Mouse (Mus musculus) G1E (cell line): ENCODE measurements around the gene Cdkn3. TPM values are rescaled to one million over a fixed set of nuclear protein-coding genes. Genes with fewer than 3 reads are reported as not detected.
"Not testable (repeated sequence)": the region's sequence is repeated elsewhere in the genome, so short reads cannot be mapped to it uniquely, and the experiment has no call there.

Experiments used
- ATAC-seq: 2 replicates; pipeline ENCODE4 v1.8.0; 2016; ENCODE audit warnings: mild to moderate bottlenecking; ENCODE audit not compliant: insufficient number of reproducible peaks, poor library complexity, low FRiP score, severe bottlenecking; ENCODE audit errors: extremely low read depth
- DNase-seq: peaks from one replicate; pipeline ENCODE4 v3.0.0; 2012; ENCODE audit warnings: low spot score
- H3K27me3 ChIP-seq: 2 replicates; pipeline ENCODE4 v1.6.1; 2012; ENCODE audit warnings: mild to moderate bottlenecking, low read length, inconsistent platforms; ENCODE audit not compliant: insufficient read depth
- H3K36me3 ChIP-seq: replicated peaks from 2 replicates; pipeline ENCODE3; 2012; ENCODE audit warnings: mild to moderate bottlenecking, inconsistent platforms
- H3K4me1 ChIP-seq: 2 replicates; pipeline ENCODE4 v1.6.1; 2012; ENCODE audit warnings: low read depth, low read length, inconsistent platforms, mixed read lengths; ENCODE audit not compliant: insufficient read depth
- H3K4me3 ChIP-seq: 2 replicates; pipeline ENCODE4 v1.5.1; 2012; ENCODE audit warnings: low read depth, mild to moderate bottlenecking, inconsistent platforms, low read length, moderate library complexity, mixed read lengths
- H3K9me3 ChIP-seq: replicated peaks from 2 replicates; pipeline ENCODE4 v1.6.1; 2012; ENCODE audit warnings: inconsistent platforms
- CTCF ChIP-seq: IDR thresholded peaks from 2 replicates; pipeline ENCODE4 v1.5.1; 2012; ENCODE audit warnings: low read depth, low read length, inconsistent platforms, mixed read lengths
- GATA1 ChIP-seq: IDR thresholded peaks from 2 replicates; pipeline ENCODE4 v1.6.1; 2012; ENCODE audit warnings: borderline replicate concordance, low read length, inconsistent platforms, mixed read lengths
- GATA2 ChIP-seq: IDR thresholded peaks from 2 replicates; pipeline ENCODE4 v1.6.1; 2012; ENCODE audit warnings: low read depth, low read length, inconsistent platforms, borderline replicate concordance
- POLR2AphosphoS5 ChIP-seq: IDR thresholded peaks from 2 replicates; pipeline ENCODE4 v1.6.1; 2012; ENCODE audit warnings: low read depth, low read length, inconsistent platforms; ENCODE audit not compliant: insufficient replicate concordance
- TAL1 ChIP-seq: conservative IDR thresholded peaks from 2 replicates; pipeline ENCODE4 v1.6.1; 2012; ENCODE audit warnings: low read depth, low read length, inconsistent platforms, mixed read lengths
- polyA plus RNA-seq: library from polyadenylated mRNA; stranded (reverse); fragments of >175 nt; gene quantifications from 2 replicates; pipeline ENCODE4 v1.2.3, GENCODE M21; 2012
- total RNA-seq, 2 experiments: library from RNA; stranded (forward) in 1 of 2; stranded (reverse) in 1 of 2; fragments of 200-1000 nt in 1 of 2; fragments of >200 nt in 1 of 2; fragmentation: Nextera tagmentation in 1 of 2; gene quantifications; 2 replicates each; pipeline ENCODE4 v1.2.3; 2014 to 2017

Cdkn3 gene
- total and polyA plus RNA-seq, 3 experiments = 1.4 to 25.3 (median 21.7) TPM

DNA sequence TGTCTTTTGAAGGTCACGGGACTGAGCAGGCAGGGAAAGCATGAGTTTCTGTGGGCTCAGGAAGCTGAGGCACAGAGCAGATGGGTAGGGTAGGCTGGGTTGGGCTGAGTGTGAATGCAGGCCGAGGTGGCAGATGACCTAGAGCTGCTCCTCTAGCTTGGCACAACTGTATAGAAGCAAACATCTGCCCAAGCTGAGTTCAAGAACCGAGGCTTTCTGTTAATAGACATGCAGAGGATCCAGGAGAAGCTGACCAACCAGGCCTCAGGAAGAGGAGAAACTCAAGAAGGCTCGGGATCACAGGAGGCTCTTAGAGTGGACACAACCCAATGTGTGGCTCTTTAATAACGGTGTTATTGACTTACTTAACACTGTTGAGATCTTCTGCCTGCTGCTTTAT lies 45.8 kb downstream of the Cdkn3 start:
- ATAC-seq (no peak), DNase-seq (no peak)
- H3K4me3 ChIP-seq = no peak overlapping the region
- H3K9me3 ChIP-seq = no peaks in the 10 kb centered on the region
- TF ChIP-seq GATA2 = no peak
- no peak for TF ChIP-seq CTCF
- no peak for TF ChIP-seq POLR2AphosphoS5
- TF ChIP-seq GATA1 = no peak
- no peak for TF ChIP-seq TAL1
- peaks cover 1% of the 10 kb centered on the region; the same call in 1 of the 2 replicates for H3K4me1 ChIP-seq
- peaks cover 86% of the 10 kb centered on the region for H3K36me3 ChIP-seq
- H3K27me3 ChIP-seq = no peaks in the 10 kb centered on the region

DNA sequence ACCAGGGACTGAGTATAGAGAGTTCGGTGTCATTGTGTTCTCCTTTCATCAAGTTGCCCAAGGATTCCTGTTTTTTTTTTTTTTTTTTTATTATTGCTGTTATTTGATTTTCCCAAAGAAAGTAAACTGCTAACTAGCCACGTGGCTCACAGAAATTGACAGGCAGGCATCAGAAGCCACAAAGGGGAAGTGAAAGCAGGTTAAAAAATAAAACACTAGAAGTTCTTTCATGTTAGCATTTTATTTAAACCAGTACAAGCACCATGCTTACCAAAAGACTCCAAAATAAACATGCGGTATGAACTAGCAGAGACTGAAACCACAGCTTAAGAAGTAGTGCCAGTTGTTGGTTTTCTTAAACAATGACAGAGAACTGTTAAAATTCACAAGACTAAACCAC lies 47.6 kb downstream of the Cdkn3 start:
- no peak for DNase-seq
- Histone ChIP-seq H3K27me3 (no peaks in the 10 kb centered on the region), H3K4me1 (no peaks in the 10 kb centered on the region; the same call in 1 of the 2 replicates), H3K4me3 (no peak overlapping the region), H3K9me3 (no peaks in the 10 kb centered on the region), H3K36me3 (peaks cover 87% of the 10 kb centered on the region)
- TF ChIP-seq GATA2 (no peak), TAL1 (no peak), POLR2AphosphoS5 (no peak), CTCF (no peak), GATA1 (no peak)
- no peak for ATAC-seq

DNA sequence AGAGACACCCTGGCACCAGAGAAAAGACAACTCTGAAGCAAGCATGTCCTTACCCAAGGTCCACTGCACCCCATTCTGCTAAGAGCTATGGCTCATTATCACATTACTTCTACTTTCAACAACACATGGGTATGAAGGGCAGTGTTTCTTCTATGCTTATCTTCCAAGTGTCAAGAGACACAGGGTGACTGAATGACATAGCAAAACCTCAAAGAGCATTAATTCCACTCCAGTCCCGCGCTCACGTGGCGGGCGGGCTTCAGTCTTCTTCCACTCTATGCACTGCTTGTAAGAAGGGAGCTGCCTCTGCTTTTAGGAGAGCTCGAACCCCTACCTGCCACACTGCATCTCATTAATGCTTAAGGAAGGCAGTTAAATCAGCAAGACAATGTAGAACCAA lies 55.3 kb downstream of the Cdkn3 start:
- DNase-seq = peak; percentile 26
- H3K36me3 ChIP-seq = peaks cover 75% of the 10 kb centered on the region

DNA sequence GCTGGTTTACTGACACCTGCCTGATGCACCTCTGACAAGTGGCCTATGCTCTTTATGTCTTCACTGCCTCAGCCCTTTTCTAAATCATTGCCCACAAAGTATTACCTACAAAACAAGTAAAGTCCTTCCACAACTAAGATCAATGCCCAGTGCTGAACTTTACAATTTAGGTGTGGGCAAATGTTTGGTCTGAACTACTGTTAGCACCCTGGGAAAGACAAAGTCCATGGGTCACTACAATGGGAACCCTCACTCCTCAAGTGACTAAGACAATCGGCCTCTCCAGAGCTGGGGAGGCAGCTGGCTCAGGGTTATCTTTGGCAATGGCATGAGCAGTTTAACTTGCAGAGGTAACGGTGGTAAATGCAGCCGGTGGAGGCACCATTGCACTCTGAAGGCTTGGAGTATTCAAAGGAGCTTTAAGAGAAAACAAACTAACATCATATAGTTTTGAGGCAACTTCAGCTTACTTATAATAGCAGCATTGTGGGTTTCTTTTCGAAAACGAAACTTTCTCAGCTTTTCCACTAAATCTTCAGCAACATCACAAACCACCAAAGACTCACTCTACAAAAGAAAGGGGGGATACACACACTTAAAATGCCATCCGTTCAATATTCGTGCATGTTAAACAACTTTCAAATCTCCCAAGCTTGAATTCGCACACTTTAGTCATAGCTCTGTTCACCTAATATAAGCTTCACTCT lies 56.7 kb downstream of the Cdkn3 start:
- Histone ChIP-seq H3K9me3 (no peaks in the 10 kb centered on the region), H3K27me3 (no peaks in the 10 kb centered on the region), H3K4me1 (peaks cover 51% of the 10 kb centered on the region), H3K4me3 (no peak overlapping the region), H3K36me3 (peaks cover 63% of the 10 kb centered on the region)
- DNase-seq (no peak), ATAC-seq (no peak)
- TF ChIP-seq CTCF (no peak), TAL1 (no peak), POLR2AphosphoS5 (no peak), GATA1 (no peak)

More for the DNA sequence above, 55.3 kb downstream of the Cdkn3 start:
- Histone ChIP-seq H3K9me3 (no peaks in the 10 kb centered on the region), H3K4me3 (no peak overlapping the region), H3K27me3 (no peaks in the 10 kb centered on the region), H3K4me1 (peaks cover 47% of the 10 kb centered on the region)
- TF ChIP-seq CTCF (no peak), POLR2AphosphoS5 (no peak), GATA1 (no peak), TAL1 (no peak), GATA2 (no peak)
- ATAC-seq = peak; percentile 88

DNA sequence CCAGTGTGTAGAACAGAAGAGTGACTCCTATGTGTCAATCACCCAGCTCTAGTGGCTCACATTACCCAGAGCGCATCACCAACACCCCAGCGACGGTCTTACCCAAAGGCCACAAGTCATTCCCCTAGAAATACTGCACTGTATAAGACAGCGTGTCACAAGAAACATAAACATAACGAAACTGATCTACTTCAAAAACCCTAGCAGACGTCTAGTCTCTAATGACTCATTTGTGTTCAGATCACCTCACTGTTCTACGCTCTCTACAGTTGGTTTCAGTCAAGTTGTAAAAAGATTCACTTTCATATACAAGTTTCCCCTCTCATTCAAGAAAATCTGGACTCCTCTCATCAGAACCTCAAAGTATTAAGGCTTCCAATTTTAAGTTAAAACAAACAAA lies 58.4 kb downstream of the Cdkn3 start:
- Histone ChIP-seq H3K27me3 (no peaks in the 10 kb centered on the region), H3K4me1 (peaks cover 49% of the 10 kb centered on the region), H3K4me3 (no peak overlapping the region), H3K9me3 (no peaks in the 10 kb centered on the region), H3K36me3 (peaks cover 47% of the 10 kb centered on the region)
- TF ChIP-seq POLR2AphosphoS5 = no peak
- TF ChIP-seq GATA1 = no peak
- ATAC-seq (no peak), DNase-seq (no peak)

DNA sequence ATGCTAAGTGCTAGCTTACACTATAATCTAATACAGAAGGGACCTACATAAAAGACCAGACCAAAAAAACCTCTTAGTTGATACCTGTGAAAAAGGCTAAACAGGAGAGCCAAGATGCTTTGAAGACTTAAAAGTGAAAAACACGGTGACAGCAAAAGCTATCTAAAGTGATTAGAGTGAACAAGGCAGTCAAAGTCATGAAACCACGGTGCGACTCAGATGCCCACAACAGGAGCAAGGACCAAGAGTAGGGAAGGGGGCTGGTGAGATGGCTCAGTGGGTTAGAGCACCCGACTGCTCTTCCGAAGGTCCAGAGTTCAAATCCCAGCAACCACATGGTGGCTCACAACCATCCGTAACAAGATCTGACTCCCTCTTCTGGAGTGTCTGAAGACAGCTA lies 59.6 kb downstream of the Cdkn3 start:
- Histone ChIP-seq H3K4me1 (peaks cover 49% of the 10 kb centered on the region), H3K36me3 (peaks cover 37% of the 10 kb centered on the region)
- not testable (repeated sequence) for H3K4me3 ChIP-seq, H3K27me3 ChIP-seq, DNase-seq, ATAC-seq, H3K9me3 ChIP-seq

Other genes starting within 250 kb of the Cdkn3 start
- gene Cnih1, start 27.9 kb downstream of the Cdkn3 start, total RNA-seq (2014; fragmentation: Nextera tagmentation) = 51.9 and 61.7 TPM in 2 replicates
- gene Cnih1, start 27.9 kb downstream of the Cdkn3 start, total RNA-seq (2017) = 55.0 and 62.0 TPM in 2 replicates
- gene Cnih1, start 27.9 kb downstream of the Cdkn3 start, polyA plus RNA-seq = 177 and 216 TPM in 2 replicates
- 130 and 131 TPM in 2 replicates for gene Gmfb, start 61.7 kb downstream of the Cdkn3 start, total RNA-seq (2014; fragmentation: Nextera tagmentation)
- gene Gmfb, start 61.7 kb downstream of the Cdkn3 start, total RNA-seq (2017) = 212 and 243 TPM in 2 replicates
- gene Gmfb, start 61.7 kb downstream of the Cdkn3 start, polyA plus RNA-seq = 3.0 and 5.2 TPM in 2 replicates
- gene Cgrrf1, start 71.6 kb downstream of the Cdkn3 start, total RNA-seq (2014; fragmentation: Nextera tagmentation) = 30.0 and 30.8 TPM in 2 replicates
- gene Cgrrf1, start 71.6 kb downstream of the Cdkn3 start, total RNA-seq (2017) = 36.0 and 46.4 TPM in 2 replicates
- 9.0 and 10.9 TPM in 2 replicates for gene Cgrrf1, start 71.6 kb downstream of the Cdkn3 start, polyA plus RNA-seq
- gene Samd4, start 122.3 kb downstream of the Cdkn3 start, total RNA-seq (2014; fragmentation: Nextera tagmentation) = not detected in 2 replicates
- under 0.01 and 0.22 TPM in 2 replicates for gene Samd4, start 122.3 kb downstream of the Cdkn3 start, total RNA-seq (2017)
- not detected in 2 replicates for gene Samd4, start 122.3 kb downstream of the Cdkn3 start, polyA plus RNA-seq